Mouse (Mus musculus) thymus, postnatal 14 days (tissue): Measurements from ENCODE around the gene Noxo1.
"Not testable (repeated sequence)": the region's sequence is repeated elsewhere in the genome, so short reads cannot be mapped to it uniquely, and the experiment has no call there.

Experiments
- DNase-seq: peaks from one replicate; pipeline ENCODE4 v3.0.0; 2021

Noxo1 gene

DNA sequence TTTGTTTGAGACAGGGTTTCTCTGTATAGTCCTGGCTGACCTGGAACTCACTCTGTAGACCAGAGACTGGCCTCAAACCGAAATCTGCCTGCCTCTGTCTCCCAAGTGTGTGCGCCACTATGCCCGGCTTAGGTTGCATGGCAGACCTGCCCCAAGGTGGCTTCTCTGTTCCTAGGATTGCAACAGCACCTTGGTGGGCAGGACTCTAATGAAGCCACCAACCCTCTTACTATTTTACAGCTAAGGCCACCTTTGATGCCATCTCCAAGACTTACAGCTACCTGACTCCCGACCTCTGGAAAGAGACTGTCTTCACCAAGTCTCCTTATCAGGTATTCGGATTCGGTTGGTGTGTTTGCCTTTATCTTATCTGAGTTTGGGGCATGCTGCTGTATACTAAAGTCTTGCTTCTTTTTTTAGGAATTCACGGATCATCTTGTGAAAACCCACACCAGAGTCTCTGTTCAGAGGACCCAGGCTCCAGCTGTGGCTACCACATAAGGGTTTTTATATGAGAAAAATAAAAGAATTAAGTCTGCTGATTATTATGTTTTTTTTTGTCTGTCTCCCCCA, 25.4 kb downstream of the Noxo1 start:
- DNase-seq: not testable (repeated sequence)

DNA sequence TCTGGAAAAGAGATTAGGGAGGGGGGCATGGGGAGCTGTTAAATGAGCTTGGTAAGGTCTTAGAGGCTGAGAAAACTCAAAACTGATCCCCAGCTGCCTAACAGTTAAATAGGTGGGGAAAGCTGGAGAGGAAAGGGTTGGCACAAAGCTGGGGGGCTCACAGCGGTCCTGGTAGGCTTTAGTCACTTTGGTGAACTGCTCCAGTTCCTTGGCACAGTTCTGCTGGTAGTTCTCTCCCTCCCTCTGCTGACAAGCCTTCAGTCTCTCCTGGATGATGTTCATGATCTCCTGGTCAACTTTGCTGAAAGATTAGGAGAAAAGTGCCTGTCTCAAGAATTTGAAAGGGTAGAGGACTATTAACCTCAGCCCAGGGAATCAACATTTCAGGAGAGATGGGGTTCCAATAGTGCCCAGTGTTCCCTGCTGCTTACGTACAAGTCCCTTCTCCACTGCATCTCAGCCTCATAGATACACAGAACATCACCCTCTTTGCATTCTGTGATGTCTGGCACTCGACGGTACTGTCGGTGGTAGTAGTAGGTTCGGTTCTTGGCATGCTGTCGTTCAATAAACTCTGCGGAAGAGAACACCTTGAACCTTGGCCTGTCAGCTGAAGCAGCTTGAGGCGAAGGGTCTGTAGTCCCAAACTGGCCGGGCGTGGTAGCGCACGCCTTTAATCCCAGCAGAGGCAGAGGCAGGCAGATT, 26.3 kb downstream of the Noxo1 start:
- DNase-seq: no peak

DNA sequence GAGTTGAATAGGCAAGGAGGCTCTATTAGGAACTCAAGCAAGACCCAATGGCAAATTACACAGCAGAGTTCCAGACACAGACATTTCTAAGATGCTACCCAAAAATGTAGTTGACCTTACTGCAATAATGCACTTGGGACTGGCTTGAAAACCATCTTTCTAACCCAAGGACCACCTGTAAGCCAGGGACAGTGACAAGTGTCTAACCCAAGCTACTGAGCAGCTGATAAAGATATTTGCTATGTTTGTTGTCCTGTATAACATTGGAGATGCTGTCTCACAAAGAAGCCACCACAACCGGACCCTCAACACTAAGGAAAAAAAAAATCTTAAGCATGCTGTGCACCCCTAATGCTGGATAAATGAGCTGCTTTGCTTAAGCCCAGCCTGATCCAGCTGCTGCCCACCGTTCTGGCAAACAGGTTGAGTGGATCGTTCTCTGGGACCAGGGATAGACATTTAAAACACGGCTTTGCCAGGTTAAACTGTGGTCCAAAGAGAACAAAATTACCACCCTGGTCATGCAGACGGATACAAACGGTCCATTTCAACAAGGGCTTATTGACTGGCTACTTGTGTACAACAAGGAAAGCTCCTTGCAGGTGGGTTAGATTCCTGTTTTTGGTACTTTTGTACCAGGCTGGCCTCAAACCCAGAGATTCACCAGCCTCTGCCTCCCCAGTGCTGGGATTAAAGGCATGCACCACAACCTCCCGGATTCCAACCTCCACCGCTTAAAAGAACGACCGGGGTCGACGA, 27.3 kb downstream of the Noxo1 start:
- DNase-seq: no peak

DNA sequence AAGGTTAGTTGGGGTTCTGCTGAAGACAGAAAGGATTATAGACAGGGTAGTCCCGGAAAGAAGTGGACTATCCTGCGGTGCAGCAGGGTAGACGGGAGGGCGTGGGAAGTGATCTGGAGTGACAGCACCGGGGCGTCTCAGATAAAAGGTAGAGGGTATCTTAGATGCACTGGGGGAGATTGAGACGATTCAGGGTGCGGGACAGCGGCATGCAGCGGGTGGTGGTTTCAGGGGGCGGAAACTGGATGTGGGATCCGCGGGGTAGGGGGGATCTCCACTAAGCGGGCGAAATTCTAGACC, 27.8 kb downstream of the Noxo1 start:
- DNase-seq: no peak

DNA sequence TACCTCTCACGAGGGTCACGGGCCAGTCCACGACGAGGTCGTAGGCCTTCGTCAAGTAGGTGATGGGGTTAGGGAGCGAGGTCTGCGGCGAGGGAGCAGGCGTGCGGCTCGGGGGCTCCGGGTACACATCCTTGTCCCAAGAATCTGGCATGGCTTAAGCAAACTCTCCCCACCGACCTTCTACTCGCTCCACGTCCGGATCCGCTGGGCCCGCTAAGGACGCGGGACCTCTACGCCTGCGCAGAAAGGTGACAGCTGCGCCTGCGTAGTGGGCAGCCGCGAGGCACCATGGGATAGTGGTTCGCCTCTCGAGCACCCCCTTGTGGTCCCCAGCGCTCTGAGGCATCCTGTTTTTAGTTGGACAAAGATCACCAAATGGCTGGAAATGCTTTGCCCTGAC, 28.1 kb downstream of the Noxo1 start, which contains the start of gene Ndufb10:
Gene Ndufb10 (minus strand): TSS at position 295 of the 400 bp plus-strand sequence.
- peak; percentile 97 for DNase-seq

DNA sequence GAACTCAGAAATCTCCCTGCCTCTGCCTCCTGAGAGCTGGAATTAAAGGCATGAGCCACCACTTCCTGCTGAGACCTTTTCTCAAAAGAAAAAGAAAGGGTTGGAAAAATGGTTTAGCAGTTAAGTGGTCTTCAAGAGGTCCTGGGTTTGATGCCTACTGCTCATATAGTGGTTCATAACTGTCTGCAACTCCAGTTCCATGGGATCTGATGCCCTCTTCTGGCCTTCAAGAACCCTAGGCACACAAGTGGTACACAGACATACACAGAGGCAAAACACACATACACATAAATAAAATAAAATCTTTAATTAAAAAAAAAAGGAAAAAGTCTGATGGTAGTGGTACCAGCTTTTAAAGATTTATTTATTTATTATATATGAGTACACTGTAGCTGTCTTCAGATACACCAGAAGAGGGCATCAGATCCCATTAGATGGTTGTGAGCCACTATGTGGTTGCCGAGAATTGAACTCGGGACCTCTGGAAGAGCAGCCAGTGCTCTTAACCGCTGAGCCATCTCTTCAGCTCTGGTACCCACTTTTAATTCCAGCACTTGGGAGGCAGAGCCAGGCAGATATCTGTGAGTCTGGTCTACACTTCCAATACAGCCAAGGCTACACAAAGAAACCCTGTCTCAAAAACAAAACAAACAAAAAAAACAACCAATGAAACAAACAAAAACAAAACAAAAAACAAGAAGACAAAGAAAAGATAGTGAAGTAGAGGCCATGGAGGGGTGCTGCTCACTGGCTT, 29.8 kb downstream of the Noxo1 start:
- DNase-seq: no peak

DNA sequence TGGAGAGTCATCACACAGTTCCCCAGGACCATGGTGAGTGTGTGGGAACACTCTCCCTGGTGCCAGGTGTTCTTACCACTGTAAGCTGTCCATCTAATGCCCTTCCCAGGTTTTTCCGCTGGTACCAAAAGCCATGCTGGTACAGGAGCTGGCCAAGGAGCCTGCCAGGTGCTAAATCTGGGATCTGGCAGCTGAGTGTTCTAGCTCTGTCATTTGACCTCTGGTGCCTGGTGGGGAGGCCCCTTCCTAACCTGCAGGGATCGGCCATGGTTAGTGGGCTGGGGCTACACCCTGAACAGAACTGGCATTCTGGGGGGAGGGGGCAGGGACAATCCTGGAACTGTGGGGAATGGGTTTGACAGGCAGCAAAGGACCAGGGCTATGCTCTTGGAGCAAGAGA, 31.6 kb downstream of the Noxo1 start, which contains the start of gene Rpl3l:
Gene Rpl3l (plus strand): TSS at position 203 of the 400 bp plus-strand sequence.
- DNase-seq: no peak

DNA sequence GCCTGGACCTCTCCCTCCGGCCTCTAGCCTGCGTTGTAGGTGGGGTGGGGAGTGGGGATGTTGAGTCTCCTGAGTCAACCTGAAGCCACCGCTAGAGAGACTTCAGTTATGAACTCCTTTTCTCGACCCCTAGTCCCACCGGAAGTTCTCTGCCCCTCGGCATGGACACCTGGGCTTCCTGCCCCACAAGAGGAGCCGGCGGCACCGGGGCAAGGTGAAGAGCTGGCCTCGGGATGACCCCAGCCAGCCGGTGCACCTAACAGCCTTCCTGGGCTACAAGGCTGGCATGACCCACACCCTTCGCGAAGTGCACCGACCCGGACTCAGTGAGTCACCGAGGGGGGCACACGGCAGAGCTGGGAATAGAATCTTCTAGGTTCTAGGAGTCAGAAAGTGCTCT, 32.1 kb downstream of the Noxo1 start:
- no peak for DNase-seq

DNA sequence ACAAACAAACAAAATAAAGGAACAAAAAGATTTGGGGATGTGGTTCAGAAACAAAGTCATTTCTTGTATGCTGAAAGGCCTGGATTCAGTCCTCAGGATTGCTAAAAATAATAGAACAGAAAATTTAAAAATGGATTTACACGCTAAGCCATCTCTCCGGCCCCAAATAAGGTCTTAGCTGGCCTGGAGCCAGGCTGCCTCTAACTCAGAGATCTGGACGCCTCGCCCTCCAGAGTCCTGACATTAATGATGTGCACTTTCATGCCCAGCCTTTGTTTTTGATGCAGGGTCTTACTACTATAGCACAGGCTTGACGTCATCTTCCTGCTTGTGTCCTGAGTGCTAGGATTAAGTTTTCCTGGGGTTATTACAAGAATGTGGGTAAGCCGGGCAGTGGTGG, 33.0 kb downstream of the Noxo1 start:
- DNase-seq: no peak

DNA sequence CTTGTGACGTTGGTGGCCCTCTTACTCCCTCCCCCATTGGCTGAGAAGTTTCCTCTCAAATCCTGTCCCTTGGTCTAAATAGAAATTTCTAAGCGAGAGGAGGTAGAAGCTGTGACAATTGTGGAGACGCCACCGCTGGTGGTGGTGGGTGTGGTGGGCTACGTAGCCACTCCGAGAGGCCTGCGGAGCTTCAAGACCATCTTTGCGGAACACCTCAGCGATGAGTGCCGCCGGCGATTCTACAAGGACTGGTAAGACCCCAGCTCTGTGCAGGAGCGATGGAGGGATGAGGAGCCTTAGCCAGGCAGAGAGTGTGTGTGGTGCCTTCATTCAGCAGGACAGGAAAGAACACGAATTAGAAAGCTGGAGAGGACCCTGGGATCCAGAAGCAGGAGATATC, 34.8 kb downstream of the Noxo1 start:
- no peak for DNase-seq

DNA sequence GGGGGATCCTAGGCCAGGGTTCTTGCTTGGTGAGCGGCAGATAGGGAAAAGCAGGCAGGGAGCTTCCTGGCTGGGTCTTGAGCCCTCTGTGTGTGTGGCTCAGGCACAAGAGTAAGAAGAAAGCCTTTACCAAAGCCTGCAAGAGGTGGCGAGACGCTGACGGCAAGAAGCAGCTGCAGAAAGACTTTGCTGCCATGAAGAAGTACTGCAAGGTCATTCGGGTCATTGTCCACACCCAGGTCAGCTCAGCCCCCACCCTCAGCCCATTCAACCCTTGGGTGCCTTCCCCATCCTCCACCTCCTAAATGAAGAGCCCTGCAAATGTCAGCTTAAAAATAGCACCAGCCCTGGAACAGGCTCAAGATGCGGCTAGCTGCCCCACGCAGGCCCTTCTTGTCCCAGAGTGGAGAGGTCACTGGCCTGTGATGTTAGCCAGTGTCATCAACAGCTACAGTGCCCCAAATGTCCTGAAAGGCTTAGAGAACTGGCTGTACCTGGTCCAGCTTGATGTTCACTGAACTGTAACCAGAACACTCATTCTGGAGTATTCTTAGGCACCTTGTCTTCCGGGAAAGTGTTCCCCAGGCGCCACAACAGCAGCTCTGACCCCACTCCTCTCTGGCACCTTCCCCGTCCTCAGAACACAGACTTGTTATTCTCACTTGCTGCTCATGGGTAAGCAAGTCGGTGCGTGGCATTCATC, 36.4 kb downstream of the Noxo1 start:
- DNase-seq: no peak

DNA sequence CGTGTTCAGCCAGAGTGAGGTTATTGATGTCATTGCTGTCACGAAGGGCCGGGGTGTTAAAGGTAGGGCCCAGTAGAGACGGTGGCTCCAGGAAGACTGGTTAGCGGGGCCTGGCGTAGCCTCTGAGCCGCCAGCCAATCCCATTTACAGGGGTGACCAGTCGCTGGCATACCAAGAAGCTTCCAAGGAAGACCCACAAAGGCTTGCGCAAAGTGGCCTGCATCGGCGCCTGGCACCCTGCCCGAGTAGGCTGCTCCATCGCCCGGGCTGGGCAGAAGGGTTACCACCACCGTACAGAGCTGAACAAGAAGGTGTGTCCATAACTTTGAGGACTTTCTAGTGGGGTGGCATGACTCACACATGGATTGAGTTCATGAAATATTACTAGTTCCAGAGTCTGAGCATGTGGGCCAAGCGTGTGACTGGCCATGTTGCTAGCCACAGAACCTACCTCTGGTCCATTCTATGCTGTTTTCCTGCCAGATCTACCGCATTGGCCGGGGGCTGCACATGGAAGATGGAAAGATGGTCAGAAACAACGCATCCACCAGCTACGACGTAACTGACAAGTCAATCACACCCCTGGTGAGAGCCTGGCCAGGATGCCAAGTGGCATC, 37.5 kb downstream of the Noxo1 start:
- no peak for DNase-seq

DNA sequence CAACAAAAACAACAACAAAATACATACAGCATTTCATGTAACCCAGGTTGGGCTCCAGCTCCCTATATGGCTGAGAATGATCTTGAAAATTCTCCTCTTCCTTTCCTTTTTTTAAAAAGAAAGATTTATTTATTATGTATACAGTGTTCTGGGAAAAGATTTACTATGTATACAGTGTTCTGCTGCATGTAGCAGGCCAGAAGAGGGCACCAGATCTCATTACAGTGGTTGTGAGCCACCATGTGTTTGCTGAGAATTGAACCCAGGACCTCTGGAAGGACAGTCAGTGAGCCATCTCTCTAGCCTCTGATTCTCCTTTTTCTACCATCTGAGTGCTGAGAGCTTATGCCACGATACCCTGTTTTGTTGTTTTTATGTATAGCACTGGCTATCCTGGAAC, 38.5 kb downstream of the Noxo1 start:
- no peak for DNase-seq

DNA sequence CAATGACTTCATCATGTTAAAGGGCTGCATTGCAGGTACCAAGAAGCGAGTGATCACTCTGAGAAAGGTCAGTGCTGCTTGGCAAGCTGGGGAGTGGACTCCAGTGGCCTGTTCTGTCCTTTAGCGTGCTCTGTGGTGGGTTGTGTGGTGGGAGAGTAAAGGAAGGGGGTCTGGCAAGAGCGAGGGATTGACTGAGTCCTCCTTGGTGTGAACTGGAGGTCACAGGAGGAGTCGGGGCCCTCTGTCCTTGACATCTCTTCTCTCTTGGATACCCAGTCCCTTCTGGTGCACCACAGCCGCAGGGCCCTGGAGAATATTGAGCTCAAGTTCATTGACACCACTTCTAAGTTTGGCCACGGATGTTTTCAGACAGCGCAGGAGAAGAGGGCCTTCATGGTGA, 39.4 kb downstream of the Noxo1 start:
- DNase-seq: no peak

DNA sequence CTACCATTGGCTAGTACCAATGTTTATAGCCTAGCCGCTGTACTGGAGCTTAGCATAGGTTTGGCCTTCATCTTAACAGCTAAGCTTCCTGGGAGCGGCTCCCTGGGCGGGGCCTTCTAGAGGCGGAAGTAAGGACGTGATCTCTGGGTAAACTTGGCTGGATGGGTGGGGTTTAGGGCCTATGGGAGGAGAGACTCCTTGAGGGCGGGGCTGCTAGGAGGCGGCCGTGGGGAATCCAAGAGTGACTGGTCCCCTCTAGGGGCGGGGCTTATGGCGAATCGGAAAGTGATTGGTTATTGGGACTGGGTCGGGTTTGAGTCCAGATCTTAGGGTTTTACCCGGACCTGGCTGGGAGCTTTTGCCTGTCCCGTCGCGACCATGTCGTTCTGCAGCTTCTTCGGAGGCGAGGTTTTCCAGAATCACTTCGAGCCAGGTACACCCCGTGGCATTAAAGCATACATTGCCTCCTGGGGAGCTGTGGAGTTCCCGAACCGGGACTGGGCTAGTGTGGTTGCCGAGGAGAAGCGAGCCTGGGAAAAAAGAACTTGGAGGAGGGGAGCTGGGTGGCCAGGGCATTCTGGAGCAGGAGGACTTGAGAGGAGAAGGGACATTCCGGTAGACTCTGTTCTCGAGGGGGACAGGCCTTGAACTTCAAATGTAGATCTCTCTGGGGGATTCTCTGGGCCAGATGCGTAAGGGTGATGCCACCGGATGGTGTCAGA, 40.5 kb downstream of the Noxo1 start, which contains the start of gene Msrb1:
Gene Msrb1 (plus strand): TSS at position 313 of the 722 bp plus-strand sequence.
- peak; percentile 97 for DNase-seq

DNA sequence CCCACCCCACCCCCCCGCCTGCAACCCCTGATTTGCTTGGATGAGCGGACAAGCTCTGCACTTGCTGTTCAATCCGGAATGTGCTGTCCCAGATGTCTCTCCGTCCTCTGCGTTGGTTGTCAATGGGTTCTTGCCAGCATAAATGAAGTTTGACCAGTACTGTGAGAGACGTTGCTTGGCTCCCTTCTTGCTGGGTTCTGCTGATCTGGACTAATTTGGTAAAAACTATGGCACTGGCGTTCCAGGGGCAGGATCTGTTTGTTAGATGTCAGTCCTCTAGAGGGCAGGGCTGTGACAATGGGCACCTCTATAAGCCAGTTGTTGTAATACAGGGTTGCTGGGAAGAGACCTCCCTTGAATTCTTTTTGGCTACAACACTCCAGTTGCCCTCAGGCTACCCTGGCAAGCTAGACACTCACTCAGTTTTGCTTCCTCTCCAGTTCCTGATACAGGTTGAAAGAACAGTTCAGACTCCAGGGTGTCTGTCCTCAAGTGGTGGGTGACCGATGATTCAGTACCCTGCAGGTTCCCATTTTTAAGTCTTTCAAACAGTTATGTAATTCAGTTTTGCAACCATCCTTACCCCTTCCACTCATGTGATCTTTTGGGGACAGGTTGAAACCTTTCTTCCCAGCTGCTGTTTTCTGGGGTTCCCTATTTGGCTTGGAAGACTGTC, 41.2 kb downstream of the Noxo1 start:
- no peak for DNase-seq

DNA sequence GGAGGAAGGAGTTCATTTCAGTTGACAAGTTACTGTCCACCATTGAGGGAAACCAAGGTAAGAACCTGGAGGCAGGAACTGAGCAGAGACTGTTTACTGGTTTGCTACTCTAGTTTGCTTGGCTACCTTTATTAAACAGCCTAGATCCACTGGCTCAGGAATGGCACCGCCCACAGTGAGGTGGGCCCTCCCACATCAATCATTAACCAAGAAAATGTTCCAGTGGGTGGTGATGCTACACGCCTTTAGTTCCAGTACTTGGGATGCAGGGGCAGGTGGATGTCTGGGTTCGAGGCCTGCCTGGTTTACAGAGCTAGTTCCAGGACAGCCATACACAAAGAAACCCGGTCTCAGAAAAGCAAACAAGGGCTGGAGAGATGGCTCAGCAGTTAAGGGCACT, 42.2 kb downstream of the Noxo1 start:
- no peak for DNase-seq

DNA sequence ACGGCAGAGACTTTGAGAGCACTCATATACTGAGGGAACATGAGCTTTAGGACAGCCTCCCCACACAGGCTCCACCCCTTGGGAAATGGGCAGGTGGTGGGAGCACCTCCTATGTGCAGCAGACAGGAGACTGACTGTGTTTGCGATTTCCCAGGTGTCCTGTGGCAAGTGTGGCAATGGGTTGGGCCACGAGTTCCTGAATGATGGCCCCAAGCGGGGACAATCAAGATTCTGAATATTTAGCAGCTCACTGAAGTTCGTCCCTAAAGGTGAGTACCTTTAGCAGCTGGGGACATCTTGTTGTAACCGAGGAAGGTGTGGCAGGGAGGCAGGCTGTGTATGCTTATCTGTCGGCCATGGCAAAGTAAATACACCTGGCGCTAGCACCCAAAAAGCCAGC, 43.9 kb downstream of the Noxo1 start:
- no peak for DNase-seq

DNA sequence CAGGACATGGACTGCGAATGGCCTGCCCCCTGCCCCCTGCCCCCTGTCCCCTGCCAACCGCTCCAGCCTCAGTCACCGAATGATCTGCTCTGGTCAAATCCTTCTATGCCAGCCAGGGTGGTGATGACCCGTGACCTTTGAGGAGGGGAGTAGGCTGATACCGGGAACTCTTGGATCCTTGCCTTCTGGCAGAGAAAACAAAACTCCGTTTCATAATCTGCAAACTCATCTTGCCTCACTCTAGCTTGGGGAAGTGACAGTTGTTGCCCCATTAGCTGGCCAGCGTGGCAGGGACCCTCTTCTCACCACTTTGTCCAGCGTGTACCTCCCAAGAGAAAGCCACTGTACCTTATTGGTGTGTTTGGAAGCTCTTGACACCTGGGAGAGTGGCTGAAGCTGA, 46.3 kb downstream of the Noxo1 start:
- DNase-seq: no peak

DNA sequence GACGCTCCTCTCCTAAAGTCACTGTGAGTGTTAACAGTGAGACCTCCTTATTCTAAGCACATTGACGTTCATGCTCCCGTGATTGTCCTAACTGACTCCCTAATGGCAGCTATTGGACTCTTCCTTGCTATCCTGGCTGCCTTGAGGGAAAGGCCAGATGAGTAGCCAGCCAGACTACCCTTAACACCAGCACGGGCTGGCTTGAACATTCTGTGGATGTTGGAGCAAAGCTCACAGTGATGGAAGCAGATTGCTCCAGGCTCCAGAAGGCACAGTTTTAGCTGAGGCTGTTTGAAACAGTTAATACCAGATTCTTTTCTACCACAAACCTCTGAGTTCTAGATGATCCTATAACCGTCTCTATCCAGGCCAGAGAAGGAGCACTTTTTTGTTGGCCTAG, 47.9 kb downstream of the Noxo1 start:
- DNase-seq: no peak

DNA sequence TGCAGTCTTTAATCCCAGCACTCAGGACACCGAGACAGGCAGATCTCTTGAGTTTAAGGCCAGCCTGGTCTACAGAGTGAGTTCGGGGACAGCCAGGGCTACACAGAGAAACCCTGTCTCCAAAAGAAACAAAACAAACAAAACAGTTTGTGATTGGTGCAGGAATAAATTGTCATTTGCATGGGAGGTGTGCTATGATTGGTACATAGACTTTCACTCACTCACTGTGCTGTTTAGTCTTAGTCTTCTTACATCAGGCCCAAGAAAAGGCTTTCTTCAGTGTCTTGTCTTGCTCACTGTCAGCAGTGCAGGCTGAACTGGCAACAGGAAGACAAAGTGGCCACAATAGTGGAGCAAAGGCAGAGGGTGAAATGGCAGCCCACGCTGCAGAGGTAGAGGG, 48.3 kb downstream of the Noxo1 start:
- no peak for DNase-seq
